Mouse (Mus musculus): ENCODE measurements around the gene Ctla4. TPM values are rescaled to one million over a fixed set of nuclear protein-coding genes. Genes with fewer than 3 reads are reported as not detected.
A peak's percentile ranks its signal among the peaks of the same experiment; 100 is the strongest.

Ctla4 gene
- polyA plus RNA-seq, 1 experiment from 2014 or later, result not detected

GRCm38 (mm10) chr1:60866043-60866442 lies 20.8 kb upstream of the Ctla4 start:
- H3K9ac ChIP-seq, result no peak overlapping the region
- no peak overlapping the region for H3K27ac ChIP-seq (replicated peaks)
- no peaks in the 10 kb centered on the region for H3K36me3 ChIP-seq (replicated peaks)
- ATAC-seq (ENCODE audit: insufficient read depth), result no peak
- H3K27me3 ChIP-seq, result no peaks in the 10 kb centered on the region; the same call in 1 of the 2 replicates
- H3K4me2 ChIP-seq, result no peak overlapping the region
- 36% methylated on average over 5 of the region's 5 CpGs for WGBS (ENCODE audit: insufficient replicate concordance)
- no peaks in the 10 kb centered on the region for H3K9me3 ChIP-seq (replicated peaks)
- H3K4me3 ChIP-seq (replicated peaks), result no peak overlapping the region
- no peaks in the 10 kb centered on the region for H3K4me1 ChIP-seq (replicated peaks)

- H3K36me3 ChIP-seq (replicated peaks), result no peaks in the 10 kb centered on the region
- H3K4me1 ChIP-seq (replicated peaks), result no peaks in the 10 kb centered on the region
- no peak overlapping the region for H3K4me3 ChIP-seq (replicated peaks)
- no peak overlapping the region for H3K9ac ChIP-seq
- no peak for ATAC-seq (ENCODE audit: insufficient read depth)
- H3K27me3 ChIP-seq, result no peaks in the 10 kb centered on the region
- H3K9me3 ChIP-seq (replicated peaks), result no peaks in the 10 kb centered on the region
- WGBS (ENCODE audit: insufficient replicate concordance), result 58% methylated on average over 17 of the region's 17 CpGs
- no peak overlapping the region for H3K4me2 ChIP-seq
- no peak overlapping the region for H3K27ac ChIP-seq (replicated peaks)
Measured at GRCm38 (mm10) chr1:60868333-60869277, 18.2 kb upstream of the Ctla4 start.

GRCm38 (mm10) chr1:60875267-60875666 lies 11.5 kb upstream of the Ctla4 start:
- no peak overlapping the region for H3K4me2 ChIP-seq
- no peaks in the 10 kb centered on the region for H3K36me3 ChIP-seq (replicated peaks)
- WGBS (ENCODE audit: insufficient replicate concordance), result 33% methylated on average over 3 of the region's 3 CpGs
- no peak overlapping the region for H3K9ac ChIP-seq
- no peaks in the 10 kb centered on the region for H3K27me3 ChIP-seq
- H3K9me3 ChIP-seq (replicated peaks), result no peaks in the 10 kb centered on the region
- no peaks in the 10 kb centered on the region for H3K4me1 ChIP-seq (replicated peaks)
- ATAC-seq (ENCODE audit: insufficient read depth), result no peak
- H3K27ac ChIP-seq (replicated peaks), result no peak overlapping the region
- H3K4me3 ChIP-seq (replicated peaks), result no peak overlapping the region

DNA sequence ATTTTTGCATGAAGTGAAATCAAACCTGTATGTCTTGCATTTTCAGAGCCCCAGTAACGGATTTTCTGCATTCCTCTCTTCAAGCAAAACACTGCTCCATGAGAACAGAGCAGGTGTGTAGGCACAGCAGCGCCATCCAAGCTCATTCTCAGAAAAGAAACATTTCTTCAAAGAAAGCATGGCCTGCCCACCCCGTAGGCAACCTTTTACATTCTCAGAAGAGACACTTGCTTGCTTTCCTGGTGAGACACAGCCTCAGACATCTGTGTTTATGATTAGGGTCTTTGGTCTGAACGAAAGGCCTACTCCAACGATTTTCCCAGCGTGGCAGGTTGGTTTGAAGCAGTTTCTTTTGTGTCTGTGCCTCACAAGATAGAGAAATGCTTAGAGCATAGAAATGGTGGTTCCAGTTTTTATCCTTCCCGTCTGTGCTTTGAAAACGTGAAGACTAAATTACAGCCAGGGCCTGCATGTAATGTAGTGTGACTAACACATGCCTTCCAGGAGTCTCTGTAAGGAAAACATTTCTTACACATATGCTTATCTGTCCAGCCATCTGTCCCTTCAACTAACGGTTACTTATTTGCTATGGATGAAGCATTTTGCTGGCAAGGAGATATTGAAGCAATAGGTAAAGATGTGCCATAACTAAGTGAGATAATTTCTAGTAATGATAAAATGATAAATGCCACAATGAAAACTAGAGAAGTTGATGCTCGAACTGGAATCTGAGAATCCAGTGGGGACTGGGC lies 6.5 kb upstream of the Ctla4 start:
- no peak overlapping the region for H3K4me3 ChIP-seq (replicated peaks)
- ATAC-seq (ENCODE audit: insufficient read depth), result no peak
- no peaks in the 10 kb centered on the region for H3K36me3 ChIP-seq (replicated peaks)
- no peaks in the 10 kb centered on the region for H3K9me3 ChIP-seq (replicated peaks)
- H3K4me1 ChIP-seq (replicated peaks), result no peaks in the 10 kb centered on the region
- no peaks in the 10 kb centered on the region for H3K27me3 ChIP-seq
- no peak overlapping the region for H3K9ac ChIP-seq
- H3K4me2 ChIP-seq, result no peak overlapping the region
- WGBS (ENCODE audit: insufficient replicate concordance), result 53% methylated on average over 10 of the region's 10 CpGs
- no peak overlapping the region for H3K27ac ChIP-seq (replicated peaks)

DNA sequence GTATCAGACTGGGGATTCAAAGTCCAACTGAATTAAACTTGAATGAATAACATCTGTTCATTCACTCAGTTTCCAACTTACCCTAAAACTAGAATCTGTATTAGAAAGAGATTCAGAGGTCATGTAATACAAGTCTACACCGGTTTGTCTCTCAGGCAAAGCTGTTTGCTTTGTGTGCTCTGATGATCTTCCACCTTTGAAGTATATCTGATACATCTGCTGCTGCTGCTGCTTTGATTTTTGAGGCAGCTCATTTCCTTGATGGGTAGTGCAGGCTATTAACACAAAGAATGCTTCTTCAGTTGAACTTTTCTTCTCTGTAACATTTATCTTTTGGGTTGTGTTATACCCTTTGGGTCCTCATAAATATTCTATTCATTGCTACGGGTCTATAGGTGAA lies 4.0 kb upstream of the Ctla4 start:
- H3K4me1 ChIP-seq (replicated peaks), result no peaks in the 10 kb centered on the region
- 54% methylated on average over 2 of the region's 2 CpGs for WGBS (ENCODE audit: insufficient replicate concordance)
- no peak overlapping the region for H3K4me2 ChIP-seq
- no peak overlapping the region for H3K4me3 ChIP-seq (replicated peaks)
- no peaks in the 10 kb centered on the region for H3K36me3 ChIP-seq (replicated peaks)
- H3K27me3 ChIP-seq, result no peaks in the 10 kb centered on the region
- H3K27ac ChIP-seq (replicated peaks), result no peak overlapping the region
- ATAC-seq (ENCODE audit: insufficient read depth), result no peak
- H3K9ac ChIP-seq, result no peak overlapping the region
- H3K9me3 ChIP-seq (replicated peaks), result no peaks in the 10 kb centered on the region

DNA sequence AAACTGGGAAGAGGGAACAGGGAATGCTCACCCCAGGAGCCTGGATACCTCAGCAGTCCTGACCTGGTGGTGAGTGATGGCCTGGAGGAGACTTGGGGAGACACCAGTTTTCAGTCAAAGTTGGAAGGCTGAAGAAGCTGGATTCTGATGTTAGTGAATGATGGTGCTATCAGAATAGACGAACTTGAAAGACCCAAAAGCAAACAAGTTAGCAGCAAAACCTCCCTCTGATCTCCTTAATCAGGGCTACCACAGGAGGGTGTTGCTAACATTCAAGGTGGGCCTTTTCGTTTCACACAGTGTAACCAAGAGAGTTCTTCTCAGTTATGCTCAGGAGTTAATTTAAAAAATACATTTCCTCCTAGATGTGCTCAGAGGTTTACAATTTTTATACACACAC lies 3.5 kb upstream of the Ctla4 start:
- H3K9ac ChIP-seq, result no peak overlapping the region
- H3K27me3 ChIP-seq, result no peaks in the 10 kb centered on the region
- no peak for ATAC-seq (ENCODE audit: insufficient read depth)
- no peak overlapping the region for H3K4me3 ChIP-seq (replicated peaks)
- no peaks in the 10 kb centered on the region for H3K36me3 ChIP-seq (replicated peaks)
- no peaks in the 10 kb centered on the region for H3K9me3 ChIP-seq (replicated peaks)
- 44% methylated on average over 2 of the region's 2 CpGs for WGBS (ENCODE audit: insufficient replicate concordance)
- H3K27ac ChIP-seq (replicated peaks), result no peak overlapping the region
- no peak overlapping the region for H3K4me2 ChIP-seq
- H3K4me1 ChIP-seq (replicated peaks), result no peaks in the 10 kb centered on the region

DNA sequence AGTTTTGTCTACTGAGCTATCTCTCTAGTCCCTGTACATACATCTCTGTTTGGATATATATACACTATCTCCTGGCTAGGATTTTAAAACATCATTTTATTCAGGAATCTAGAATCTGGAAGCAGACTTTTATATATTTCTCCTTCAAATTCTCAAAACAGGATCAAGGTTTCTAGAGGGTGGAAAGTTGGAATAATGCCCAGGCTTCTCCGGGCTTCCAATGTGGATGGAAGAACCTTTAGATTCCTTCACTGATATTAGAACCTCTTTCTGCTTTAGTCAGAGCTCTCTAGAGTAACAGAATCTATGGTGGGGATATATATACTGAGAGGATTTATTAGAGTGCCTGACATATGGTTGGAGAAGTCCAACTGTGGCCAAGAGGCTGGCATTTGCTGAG lies 2.2 kb upstream of the Ctla4 start:
- no peak for ATAC-seq (ENCODE audit: insufficient read depth)
- Histone ChIP-seq H3K4me2 (no peak overlapping the region), H3K27me3 (no peaks in the 10 kb centered on the region), H3K9me3 (replicated peaks) (no peaks in the 10 kb centered on the region), H3K36me3 (replicated peaks) (no peaks in the 10 kb centered on the region), H3K4me1 (replicated peaks) (no peaks in the 10 kb centered on the region), H3K9ac (no peak overlapping the region), H3K4me3 (replicated peaks) (no peak overlapping the region), H3K27ac (replicated peaks) (no peak overlapping the region)
- WGBS (ENCODE audit: insufficient replicate concordance), result 71% methylated on average over 1 of the region's 1 CpGs

GRCm38 (mm10) chr1:60898127-60898932 lies 11.5 kb downstream of the Ctla4 start:
- Histone ChIP-seq H3K27me3 (no peaks in the 10 kb centered on the region), H3K9ac (no peak overlapping the region), H3K4me1 (replicated peaks) (no peaks in the 10 kb centered on the region), H3K4me2 (no peak overlapping the region), H3K4me3 (replicated peaks) (no peak overlapping the region), H3K27ac (replicated peaks) (no peak overlapping the region), H3K9me3 (replicated peaks) (no peaks in the 10 kb centered on the region), H3K36me3 (replicated peaks) (no peaks in the 10 kb centered on the region)
- WGBS (ENCODE audit: insufficient replicate concordance), result 53% methylated on average over 5 of the region's 5 CpGs
- no peak for ATAC-seq (ENCODE audit: insufficient read depth)

DNA sequence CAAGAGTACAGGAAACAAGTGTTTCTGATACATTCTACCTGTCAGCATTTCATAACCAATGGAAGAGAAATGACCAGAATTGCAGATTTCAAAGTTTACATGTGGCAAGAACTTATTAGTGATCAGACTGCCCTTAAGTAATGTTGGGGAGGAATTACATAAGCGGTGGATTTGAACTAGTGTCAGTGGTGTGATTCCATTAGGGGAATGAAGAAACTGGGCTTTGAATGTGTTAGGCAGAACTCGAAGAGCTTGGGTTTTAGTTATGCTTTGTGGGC lies 12.1 kb downstream of the Ctla4 start:
- Histone ChIP-seq H3K4me2 (no peak overlapping the region), H3K4me3 (replicated peaks) (no peak overlapping the region), H3K4me1 (replicated peaks) (no peaks in the 10 kb centered on the region), H3K9me3 (replicated peaks) (no peaks in the 10 kb centered on the region), H3K27ac (replicated peaks) (no peak overlapping the region), H3K36me3 (replicated peaks) (no peaks in the 10 kb centered on the region), H3K27me3 (no peaks in the 10 kb centered on the region), H3K9ac (no peak overlapping the region)
- ATAC-seq (ENCODE audit: insufficient read depth), result no peak
- WGBS (ENCODE audit: insufficient replicate concordance), result 46% methylated on average over 2 of the region's 2 CpGs

DNA sequence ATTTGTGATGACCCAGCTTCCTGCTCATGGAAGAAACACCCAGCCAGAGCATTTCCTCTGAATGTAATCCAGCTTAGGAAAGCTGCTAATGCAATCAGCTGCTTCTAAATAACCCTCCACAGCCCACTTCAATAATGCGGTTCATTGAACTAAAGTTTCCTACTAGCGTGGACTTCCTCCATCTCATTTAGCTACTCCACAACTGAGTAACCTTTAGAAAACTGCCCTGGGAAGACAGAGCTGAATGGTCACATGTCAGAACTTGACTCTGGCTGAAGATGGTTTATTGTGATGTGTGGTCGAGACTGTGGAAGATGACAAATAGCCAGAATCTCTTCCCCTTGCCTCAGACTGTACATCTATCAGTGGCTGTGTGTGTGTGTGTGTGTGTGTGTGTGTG lies 12.4 kb downstream of the Ctla4 start:
- Histone ChIP-seq H3K36me3 (replicated peaks) (no peaks in the 10 kb centered on the region), H3K4me1 (replicated peaks) (no peaks in the 10 kb centered on the region), H3K9ac (no peak overlapping the region), H3K9me3 (replicated peaks) (no peaks in the 10 kb centered on the region), H3K27ac (replicated peaks) (no peak overlapping the region), H3K4me3 (replicated peaks) (no peak overlapping the region), H3K4me2 (no peak overlapping the region), H3K27me3 (no peaks in the 10 kb centered on the region)
- 51% methylated on average over 3 of the region's 3 CpGs for WGBS (ENCODE audit: insufficient replicate concordance)
- ATAC-seq (ENCODE audit: insufficient read depth), result peak; percentile 34; the same call in 1 of the 2 replicates

DNA sequence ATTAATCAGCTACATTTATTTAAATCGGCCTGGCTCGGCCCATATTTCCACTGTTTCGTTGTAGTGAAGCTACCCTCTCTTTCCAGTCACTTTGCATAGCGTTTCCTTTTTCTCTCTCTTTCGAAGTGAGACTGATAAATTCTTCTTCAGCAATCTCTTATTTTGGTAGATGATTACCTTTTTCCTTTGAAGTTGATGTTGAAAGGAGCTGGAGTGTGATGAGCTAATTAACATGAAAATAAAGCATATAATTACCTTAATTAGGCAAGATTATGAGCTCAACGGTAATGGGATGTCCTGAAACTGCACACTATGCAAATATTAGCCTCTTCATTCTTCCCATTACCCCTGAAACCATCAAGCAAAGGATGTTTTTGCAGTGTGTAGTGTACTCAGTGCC lies 15.7 kb downstream of the Ctla4 start:
- Histone ChIP-seq H3K4me1 (replicated peaks) (no peaks in the 10 kb centered on the region), H3K9ac (no peak overlapping the region), H3K27ac (replicated peaks) (no peak overlapping the region), H3K36me3 (replicated peaks) (no peaks in the 10 kb centered on the region), H3K4me3 (replicated peaks) (no peak overlapping the region), H3K27me3 (no peaks in the 10 kb centered on the region), H3K4me2 (no peak overlapping the region), H3K9me3 (replicated peaks) (no peaks in the 10 kb centered on the region)
- ATAC-seq (ENCODE audit: insufficient read depth), result no peak
- WGBS (ENCODE audit: insufficient replicate concordance), result 64% methylated on average over 6 of the region's 6 CpGs

Measured in liver, embryonic 15.5 days (tissue).